Mouse (Mus musculus) mature B cell (primary cell): ENCODE measurements around the gene Stat5a.

Experiments used
- in situ Hi-C: fragments of 300-500 bp; cut with MboI; formaldehyde crosslinking; loops from 2 replicates; pipeline ENCODE4 v1.14.3; 2019

Stat5a gene

GRCm38 (mm10) chr11:100836923-100837702 is 22.0 kb upstream of the Stat5a start:
- in situ Hi-C loops, result no loop called here

- in situ Hi-C loops, result no loop called here
Observed at GRCm38 (mm10) chr11:100838894-100839293, 20.3 kb upstream of the Stat5a start.

GRCm38 (mm10) chr11:100839523-100839922 is 19.6 kb upstream of the Stat5a start:
- in situ Hi-C loops, result no loop called here

GRCm38 (mm10) chr11:100840866-100841265 is 18.3 kb upstream of the Stat5a start:
- in situ Hi-C loops, result no loop called here

- in situ Hi-C loops, result no loop called here
Observed at GRCm38 (mm10) chr11:100842025-100842424, 17.1 kb upstream of the Stat5a start.

GRCm38 (mm10) chr11:100843070-100843669 is 16.0 kb upstream of the Stat5a start:
- in situ Hi-C loops, result no loop called here

GRCm38 (mm10) chr11:100844121-100844520 is 15.0 kb upstream of the Stat5a start:
- in situ Hi-C loops, result no loop called here

GRCm38 (mm10) chr11:100845793-100846192 is 13.4 kb upstream of the Stat5a start:
- in situ Hi-C loops, result no loop called here

- in situ Hi-C loops, result no loop called here
Observed at GRCm38 (mm10) chr11:100847572-100847971, 11.6 kb upstream of the Stat5a start.

GRCm38 (mm10) chr11:100848080-100848479 is 11.1 kb upstream of the Stat5a start:
- in situ Hi-C loops, result no loop called here

GRCm38 (mm10) chr11:100848789-100849379 is 10.3 kb upstream of the Stat5a start:
- in situ Hi-C loops, result no loop called here

GRCm38 (mm10) chr11:100849456-100850037 is 9.6 kb upstream of the Stat5a start:
- in situ Hi-C loops, result no loop called here

GRCm38 (mm10) chr11:100850038-100850777 is 8.9 kb upstream of the Stat5a start, which contains the start of gene Stat5b:
Stat5b (minus strand) TSS chr11:100850724.
- in situ Hi-C loops, result no loop called here

- in situ Hi-C loops, result no loop called here
Observed at GRCm38 (mm10) chr11:100850778-100851528, 8.2 kb upstream of the Stat5a start.

GRCm38 (mm10) chr11:100852088-100852487 is 7.1 kb upstream of the Stat5a start:
- in situ Hi-C loops, result no loop called here

- in situ Hi-C loops, result no loop called here
Observed at GRCm38 (mm10) chr11:100853018-100853417, 6.1 kb upstream of the Stat5a start.

GRCm38 (mm10) chr11:100854268-100854667 is 4.9 kb upstream of the Stat5a start:
- in situ Hi-C loops, result no loop called here

- in situ Hi-C loops, result no loop called here
Observed at GRCm38 (mm10) chr11:100855178-100855577, 4.0 kb upstream of the Stat5a start.

- in situ Hi-C loops, result no loop called here
Observed at GRCm38 (mm10) chr11:100857960-100858359, 1.2 kb upstream of the Stat5a start.

- in situ Hi-C loops, result no loop called here
Observed at GRCm38 (mm10) chr11:100859579-100860075, 476 bp downstream of the Stat5a start.
